Mouse (Mus musculus) cerebellum, adult 2 months (tissue): Measurements from ENCODE around the gene Ap2b1. TPM values are rescaled to one million over a fixed set of nuclear protein-coding genes. Genes with fewer than 3 reads are reported as not detected.

Source experiments
- DNase-seq, 2 experiments: peaks; one replicate each; pipeline ENCODE4 v3.0.0; 2021
- H3K27ac ChIP-seq: fragments of 200-500 bp; 2 replicates; pipeline ENCODE4 v1.5.1; 2012; ENCODE audit warnings: low read length, control low read depth, inconsistent platforms; ENCODE audit not compliant: insufficient read depth
- H3K27me3 ChIP-seq: fragments of 200-500 bp; 2 replicates; pipeline ENCODE4 v1.6.1; 2012; ENCODE audit warnings: inconsistent platforms, mild to moderate bottlenecking, low read length, moderate library complexity; ENCODE audit not compliant: control insufficient read depth, insufficient read depth
- H3K4me1 ChIP-seq: fragments of 200-500 bp; 2 replicates; pipeline ENCODE4 v1.6.1; 2011; ENCODE audit warnings: low read length; ENCODE audit not compliant: control insufficient read depth, insufficient read depth
- H3K4me3 ChIP-seq: fragments of 200-500 bp; replicated peaks from 2 replicates; pipeline ENCODE3; 2011; ENCODE audit warnings: mild to moderate bottlenecking, low read depth, low read length, control low read depth; ENCODE audit not compliant: insufficient read depth
- CTCF ChIP-seq: fragments of 200-500 bp; IDR thresholded peaks from 2 replicates; pipeline ENCODE4 v1.5.1; 2011; ENCODE audit warnings: low read depth, mild to moderate bottlenecking, control low read depth, low read length, moderate library complexity, borderline replicate concordance; ENCODE audit not compliant: insufficient read depth
- POLR2A ChIP-seq: fragments of 200-500 bp; IDR thresholded peaks from 2 replicates; pipeline ENCODE4 v1.6.1; 2011; ENCODE audit warnings: low read length, control low read depth, borderline replicate concordance; ENCODE audit not compliant: insufficient read depth
- WGBS: fragments of 180-500 bp; shearing (Covaris S2); methylation state at CpG from one replicate; pipeline ENCODE4 v1.1.7; 2018; 5-methylcytosine and 5-hydroxymethylcytosine counted together
- polyA plus RNA-seq: library from polyadenylated mRNA; depleted of rRNA; stranded (reverse); fragments of >200 nt; gene quantifications from 2 replicates; pipeline ENCODE4 v1.2.3, GENCODE M21; 2012; rRNA removed

Gene Ap2b1
- polyA plus RNA-seq, 1 experiment, result 116 TPM

GRCm38 (mm10) chr11:83450550-83450949 lies 151.7 kb downstream of the Ap2b1 start:
- no peak overlapping the region for H3K27ac ChIP-seq
- WGBS, result 34% methylated on average over 1 of the region's 1 CpGs
- H3K27me3 ChIP-seq, result no peaks in the 10 kb centered on the region
- no peak overlapping the region for H3K4me3 ChIP-seq
- TF ChIP-seq CTCF (no peak), POLR2A (no peak)
- no peak for DNase-seq
- H3K4me1 ChIP-seq, result peaks cover 7% of the 10 kb centered on the region

DNA sequence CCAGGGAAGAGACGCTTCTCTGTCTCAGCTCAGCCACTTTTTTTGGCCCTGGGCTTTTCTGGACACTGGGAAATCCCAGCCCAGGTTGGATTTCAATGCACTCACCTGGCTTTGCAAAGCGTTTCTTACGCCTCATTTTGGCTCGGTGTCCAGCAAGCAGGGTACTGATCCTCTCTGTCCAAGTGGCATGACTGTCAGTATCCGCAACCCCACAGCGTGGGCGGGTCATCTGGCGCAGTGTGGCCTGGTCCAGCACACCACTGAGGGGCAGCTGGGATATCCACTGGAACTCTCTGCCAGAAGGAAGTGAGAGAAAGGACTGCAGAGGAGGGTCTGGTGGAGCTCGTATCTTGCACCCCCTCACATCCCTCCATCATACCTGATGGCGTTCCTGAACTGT lies 152.5 kb downstream of the Ap2b1 start:
- TF ChIP-seq POLR2A, result no peak
- no peak for TF ChIP-seq CTCF
- peak in 1 of 2 experiments; percentile 39 for DNase-seq
- WGBS, result 28% methylated on average over 10 of the region's 10 CpGs
- H3K27me3 ChIP-seq, result no peaks in the 10 kb centered on the region
- no peak overlapping the region for H3K4me3 ChIP-seq
- H3K4me1 ChIP-seq, result peaks cover 7% of the 10 kb centered on the region
- H3K27ac ChIP-seq, result peak overlapping the region; percentile 20; the same call in 1 of the 2 replicates

- Histone ChIP-seq H3K27me3 (no peaks in the 10 kb centered on the region), H3K4me3 (no peak overlapping the region), H3K4me1 (peaks cover 7% of the 10 kb centered on the region), H3K27ac (no peak overlapping the region)
- no peak for DNase-seq
- WGBS, result 53% methylated on average over 4 of the region's 4 CpGs
- no peak for TF ChIP-seq CTCF
- no peak for TF ChIP-seq POLR2A
Measured at GRCm38 (mm10) chr11:83454548-83454947, 155.7 kb downstream of the Ap2b1 start.

Other genes starting within 250 kb of the Ap2b1 start
- gene Slfn2, start 233.9 kb upstream of the Ap2b1 start, polyA plus RNA-seq, result 0.90 and 1.1 TPM in 2 replicates
- 0.16 TPM in 1 of 2 replicates, not detected in the other for gene Slfn1, start 182.2 kb upstream of the Ap2b1 start, polyA plus RNA-seq
- gene Slfn4, start 123.8 kb upstream of the Ap2b1 start, polyA plus RNA-seq, result 0.03 and 0.13 TPM in 2 replicates
- 0.33 and 0.76 TPM in 2 replicates for gene Slfn3, start 107.7 kb upstream of the Ap2b1 start, polyA plus RNA-seq
- 0.03 TPM in 1 of 2 replicates, not detected in the other for gene Slfn14, start 12.3 kb upstream of the Ap2b1 start, polyA plus RNA-seq
- 8.6 and 9.8 TPM in 2 replicates for gene Pex12, start 3.6 kb downstream of the Ap2b1 start, polyA plus RNA-seq
- 121 and 126 TPM in 2 replicates for gene Rasl10b, start 110.1 kb downstream of the Ap2b1 start, polyA plus RNA-seq
- 0.16 and 0.22 TPM in 2 replicates for gene Gas2l2, start 130.4 kb downstream of the Ap2b1 start, polyA plus RNA-seq
- 1.5 and 3.1 TPM in 2 replicates for gene 1700020L24Rik, start 138.7 kb downstream of the Ap2b1 start, polyA plus RNA-seq
- 4.3 and 4.8 TPM in 2 replicates for gene Mmp28, start 164.0 kb downstream of the Ap2b1 start, polyA plus RNA-seq
- 60.0 and 60.1 TPM in 2 replicates for gene Taf15, start 174.1 kb downstream of the Ap2b1 start, polyA plus RNA-seq
- not detected in 2 replicates for gene Heatr9, start 223.2 kb downstream of the Ap2b1 start, polyA plus RNA-seq
- gene Ccl5, start 231.5 kb downstream of the Ap2b1 start, polyA plus RNA-seq, result 0.85 and 1.3 TPM in 2 replicates